In the genomic region with DNA sequence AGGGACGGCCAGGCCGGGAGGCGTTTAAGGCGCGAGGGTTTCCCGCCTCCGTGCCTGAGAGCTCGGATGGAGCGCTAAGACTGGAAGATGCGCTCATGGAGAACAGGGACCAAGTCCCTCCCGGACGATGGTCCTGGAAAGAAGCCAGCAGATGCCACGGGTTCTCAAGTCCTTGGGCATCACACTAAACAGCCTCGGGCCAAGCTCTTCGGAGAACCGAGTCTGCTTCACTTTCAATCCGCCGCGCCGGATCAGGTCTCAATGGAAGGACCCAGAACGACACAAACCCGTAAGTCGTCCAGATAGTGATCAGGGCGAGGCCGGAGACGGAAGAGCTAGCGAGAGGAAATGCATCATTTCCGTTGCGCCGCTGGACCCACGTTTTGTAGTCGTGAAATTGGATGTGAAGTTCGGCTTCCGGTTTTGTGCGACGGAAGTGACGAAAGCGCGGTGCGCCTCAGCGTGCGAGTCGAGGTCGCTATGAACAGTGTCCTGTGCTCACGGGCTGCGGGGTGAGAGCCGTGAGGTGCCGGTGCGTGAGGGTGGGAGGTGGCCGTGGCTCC, we compare ENCODE assay signal across 7 mouse cellular contexts. TPM values are rescaled to one million over a fixed set of nuclear protein-coding genes. Genes with fewer than 3 reads are reported as not detected.
DNase-seq lines count a peak whose midpoint lies in the region; ATAC-seq and TF ChIP-seq lines count a peak whose summit lies in the region.

A gene (plus strand): TSS at position 426 of the 563 bp plus-strand sequence.

- intact Hi-C loops in left cerebral cortex, postnatal 4 days (cut with DNase I): no loop called here

- peak within 1 kb of the TSS; percentile 95 for H3K4me2 ChIP-seq in intestine, postnatal 0 days (replicated peaks; ENCODE audit: low read depth)
- H3K4me2 ChIP-seq in midbrain, embryonic 12.5 days (replicated peaks): peak within 1 kb of the TSS; percentile 98

- ATAC-seq in intestine, postnatal 0 days: peak; percentile 87
- ATAC-seq in midbrain, embryonic 12.5 days (ENCODE audit: low FRiP score, low read depth): peak; percentile 86

- H3K36me3 ChIP-seq in embryonic facial prominence, embryonic 10.5 days (replicated peaks): peaks cover 10% of the 10 kb centered on the region
- no peaks in the 10 kb centered on the region for H3K36me3 ChIP-seq in intestine, postnatal 0 days (ENCODE audit: control insufficient read depth, insufficient read depth)
- no peaks in the 10 kb centered on the region for H3K36me3 ChIP-seq in midbrain, embryonic 12.5 days
- H3K36me3 ChIP-seq in small intestine, adult 2 months (ENCODE audit: control insufficient read depth, insufficient read depth, low read length): no peaks in the 10 kb centered on the region

- no peak for TF ChIP-seq CTCF in intestine, postnatal 0 days (IDR thresholded peaks at IDR 0.05; ENCODE audit: low read depth)
- TF ChIP-seq CTCF in small intestine, adult 2 months (IDR thresholded peaks at IDR 0.05; ENCODE audit: extremely low read depth, insufficient read length, insufficient replicate concordance, low read depth, low read length): no peak

- H3K4me3 ChIP-seq in embryonic facial prominence, embryonic 10.5 days: peak within 1 kb of the TSS; percentile 97
- H3K4me3 ChIP-seq in intestine, postnatal 0 days (ENCODE audit: low read depth, low read length): peak within 1 kb of the TSS; percentile 89
- H3K4me3 ChIP-seq in midbrain, embryonic 12.5 days: peak within 1 kb of the TSS; percentile 94
- H3K4me3 ChIP-seq in small intestine, adult 2 months (ENCODE audit: low read depth, low read length): peak within 1 kb of the TSS; percentile 91

- H3K27ac ChIP-seq in embryonic facial prominence, embryonic 10.5 days (replicated peaks): peak within 1 kb of the TSS; percentile 90
- H3K27ac ChIP-seq in intestine, postnatal 0 days (ENCODE audit: low read depth, low read length): peak within 1 kb of the TSS; percentile 82
- peak within 1 kb of the TSS; percentile 90 for H3K27ac ChIP-seq in midbrain, embryonic 12.5 days (replicated peaks)
- peak within 1 kb of the TSS; percentile 92 for H3K27ac ChIP-seq in small intestine, adult 2 months (ENCODE audit: insufficient read depth, low read depth, low read length)

- H3K4me1 ChIP-seq in embryonic facial prominence, embryonic 10.5 days: peaks cover 45% of the 10 kb centered on the region
- peaks cover 2% of the 10 kb centered on the region; the same call in 1 of the 2 replicates for H3K4me1 ChIP-seq in intestine, postnatal 0 days (replicated peaks; ENCODE audit: control insufficient read depth, insufficient read depth, low read length)
- H3K4me1 ChIP-seq in midbrain, embryonic 12.5 days: peaks cover 18% of the 10 kb centered on the region
- peaks cover 7% of the 10 kb centered on the region for H3K4me1 ChIP-seq in small intestine, adult 2 months (ENCODE audit: control insufficient read depth, insufficient read depth, insufficient read length, low read length)

- H3K9me3 ChIP-seq in embryonic facial prominence, embryonic 10.5 days: no peaks in the 10 kb centered on the region
- H3K9me3 ChIP-seq in intestine, postnatal 0 days (ENCODE audit: control insufficient read depth): no peaks in the 10 kb centered on the region
- H3K9me3 ChIP-seq in midbrain, embryonic 12.5 days: no peaks in the 10 kb centered on the region

- H3K9ac ChIP-seq in intestine, postnatal 0 days (ENCODE audit: low read depth, low read length): peak within 1 kb of the TSS; percentile 79
- H3K9ac ChIP-seq in midbrain, embryonic 12.5 days (replicated peaks): peak within 1 kb of the TSS; percentile 89

- WGBS in embryonic facial prominence, embryonic 10.5 days: under 1% methylated on average over 50 of the region's 50 CpGs
- WGBS in intestine, postnatal 0 days: under 1% methylated on average over 50 of the region's 50 CpGs
- WGBS in midbrain, embryonic 12.5 days: under 1% methylated on average over 50 of the region's 50 CpGs
- WGBS in small intestine, adult 2 months: under 1% methylated on average over 50 of the region's 50 CpGs

- peak; percentile 59; the same call in 1 of the 2 replicates for TF ChIP-seq POLR2A in small intestine, adult 2 months (IDR thresholded peaks at IDR 0.05; ENCODE audit: low read depth, low read length)

- DNase-seq in adrenal gland, postnatal 10 days: peak; percentile 98
- DNase-seq in embryonic facial prominence, embryonic 10.5 days (ENCODE audit: low spot score): peak; percentile 97
- DNase-seq in gonadal fat pad, adult 2 months (ENCODE audit: low read depth): peak; percentile 81
- peak; percentile 98 for DNase-seq in left cerebral cortex, postnatal 4 days

- peaks cover 10% of the 10 kb centered on the region for H3K27me3 ChIP-seq in embryonic facial prominence, embryonic 10.5 days (replicated peaks; ENCODE audit: low read depth, poor library complexity, severe bottlenecking)
- no peaks in the 10 kb centered on the region for H3K27me3 ChIP-seq in intestine, postnatal 0 days (replicated peaks; ENCODE audit: control insufficient read depth, insufficient read depth, low read length)
- H3K27me3 ChIP-seq in midbrain, embryonic 12.5 days: peaks cover 17% of the 10 kb centered on the region; the same call in 1 of the 2 replicates
- H3K27me3 ChIP-seq in small intestine, adult 2 months (ENCODE audit: control insufficient read depth, insufficient read depth, low read length): no peaks in the 10 kb centered on the region

RNA-seq across cellular contexts. Expression of the gene that starts here (rescaled TPM):
- 10 to 100 TPM; 19.8 to 24.3 TPM for total RNA-seq in adrenal gland, postnatal 10 days (2021)
- 35.5 and 36.9 TPM in 2 replicates for polyA plus RNA-seq in embryonic facial prominence, embryonic 10.5 days (2016; fragmentation: Nextera tagmentation; extraction: Ambion mirVana)
- 9.5 and 10.5 TPM in 2 replicates for polyA plus RNA-seq in gonadal fat pad, adult 2 months (2012; rRNA removed)
- polyA plus RNA-seq in intestine, postnatal 0 days (2015; fragmentation: Nextera tagmentation; extraction: Ambion mirVana): 17.5 and 18.5 TPM in 2 replicates
- 10 to 100 TPM; 16.8 to 18.6 TPM for total RNA-seq in left cerebral cortex, postnatal 4 days (2021)
- polyA plus RNA-seq in midbrain, embryonic 12.5 days (2016; fragmentation: Nextera tagmentation; extraction: Ambion mirVana): 33.4 and 33.6 TPM in 2 replicates
- polyA plus RNA-seq in small intestine, adult 2 months (2012; rRNA removed): 5.4 and 6.3 TPM in 2 replicates

Comparison
In these comparisons a context has a peak if more than half of its experiments do, and no peak if none do; other contexts are left out.
1. Peak in every context shown above with its lines: DNase-seq, ATAC-seq, H3K4me3 ChIP-seq and H3K27ac ChIP-seq.